Mouse (Mus musculus) midbrain, embryonic 14.5 days (tissue): ENCODE results near the gene Tnrc6b. TPM values are rescaled to one million over a fixed set of nuclear protein-coding genes. Genes with fewer than 3 reads are reported as not detected.

Experiments
- ATAC-seq: fragments of 200-750 bp; cut with Nextera tagmentation; 2 replicates; pipeline ENCODE4 v1.8.0; 2017; ENCODE audit warnings: moderate number of reproducible peaks, moderate library complexity; ENCODE audit not compliant: low FRiP score, low TSS enrichment
- DNase-seq: peaks from one replicate; pipeline ENCODE4 v3.0.0-alpha.2; 2015
- H3K27ac ChIP-seq: fragments of 300-500 bp; sonication (generic); replicated peaks from 2 replicates; pipeline ENCODE4 v1.5.1; 2014; ENCODE audit warnings: mild to moderate bottlenecking, low read depth, low read length, moderate library complexity
- H3K27me3 ChIP-seq: fragments of 300-500 bp; sonication (generic); 2 replicates; pipeline ENCODE4 v1.6.1; 2014; ENCODE audit warnings: low read length, control low read depth, mixed read lengths; ENCODE audit not compliant: control insufficient read depth, insufficient read depth
- H3K36me3 ChIP-seq: fragments of 300-500 bp; sonication (generic); 2 replicates; pipeline ENCODE4 v1.6.1; 2014; ENCODE audit warnings: low read length, control low read depth; ENCODE audit not compliant: control insufficient read depth, insufficient read depth
- H3K4me1 ChIP-seq: fragments of 300-500 bp; sonication (generic); 2 replicates; pipeline ENCODE4 v1.6.1; 2014; ENCODE audit warnings: mild to moderate bottlenecking, antibody characterized with exemption, low read length, control low read depth; ENCODE audit not compliant: control insufficient read depth, insufficient read depth
- H3K4me2 ChIP-seq: fragments of 300-500 bp; sonication (generic); 2 replicates; pipeline ENCODE4 v1.6.1; 2014; ENCODE audit warnings: mild to moderate bottlenecking, low read length, moderate library complexity
- H3K4me3 ChIP-seq: fragments of 300-500 bp; sonication (generic); replicated peaks from 2 replicates; pipeline ENCODE4 v1.5.1; 2014; ENCODE audit warnings: low read depth, low read length
- H3K9ac ChIP-seq: fragments of 300-500 bp; sonication (generic); replicated peaks from 2 replicates; pipeline ENCODE4 v1.6.1; 2014; ENCODE audit warnings: mild to moderate bottlenecking, low read length, moderate library complexity
- H3K9me3 ChIP-seq: fragments of 300-500 bp; sonication (generic); 2 replicates; pipeline ENCODE4 v1.6.1; 2016; ENCODE audit warnings: low read length, control low read depth, mixed read lengths; ENCODE audit not compliant: control insufficient read depth
- WGBS: fragments of 180-500 bp; shearing (Covaris S2); extraction: QIAGEN DNeasy Blood & Tissue Kit; methylation state at CpG from one replicate; pipeline ENCODE4 v1.1.7; 2014; 5-methylcytosine and 5-hydroxymethylcytosine counted together
- polyA plus RNA-seq: library from polyadenylated mRNA; unstranded; fragments of >200 nt; fragmentation: Nextera tagmentation; extraction: Ambion mirVana; gene quantifications from 2 replicates; pipeline ENCODE4 v1.2.1, GENCODE M21; 2014

Tnrc6b gene
- polyA plus RNA-seq, 1 experiment from 2014 or later: 23.4 TPM

- Histone ChIP-seq H3K4me3 (no peak overlapping the region), H3K4me1 (no peaks in the 10 kb centered on the region), H3K36me3 (no peaks in the 10 kb centered on the region), H3K4me2 (no peak overlapping the region), H3K27me3 (no peaks in the 10 kb centered on the region), H3K9me3 (no peaks in the 10 kb centered on the region), H3K27ac (no peak overlapping the region), H3K9ac (no peak overlapping the region)
- 84% methylated on average over 1 of the region's 1 CpGs for WGBS
- ATAC-seq (no peak), DNase-seq (no peak)
Measured at GRCm38 (mm10) chr15:80754103-80754502, 43.0 kb downstream of the Tnrc6b start.

DNA sequence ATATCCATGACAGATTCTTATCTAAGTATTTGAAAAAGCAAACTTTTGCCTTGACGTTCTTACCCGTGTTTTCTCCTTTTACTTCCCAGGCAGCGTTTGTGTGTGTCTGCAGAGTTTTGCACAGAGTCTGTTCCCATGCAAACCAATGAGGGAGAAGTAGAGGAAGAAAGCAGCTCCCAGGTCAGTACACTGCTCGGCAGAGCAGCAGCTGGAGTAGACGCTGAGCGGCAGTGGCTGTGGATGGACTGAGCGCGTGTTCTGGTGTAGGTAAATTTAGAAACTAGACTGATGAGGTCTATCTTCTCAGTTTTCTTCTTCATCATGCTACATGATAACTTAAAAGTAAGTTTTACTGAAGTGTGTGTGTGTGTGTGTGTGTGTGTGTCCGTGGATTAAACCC is 48.3 kb downstream of the Tnrc6b start:
- Histone ChIP-seq H3K36me3 (no peaks in the 10 kb centered on the region), H3K9ac (no peak overlapping the region), H3K4me1 (no peaks in the 10 kb centered on the region), H3K4me2 (no peak overlapping the region), H3K4me3 (no peak overlapping the region), H3K27me3 (no peaks in the 10 kb centered on the region), H3K9me3 (no peaks in the 10 kb centered on the region), H3K27ac (no peak overlapping the region)
- ATAC-seq: no peak
- DNase-seq: no peak
- 92% methylated on average over 9 of the region's 9 CpGs for WGBS

- 89% methylated on average over 3 of the region's 3 CpGs for WGBS
- H3K4me1 ChIP-seq: no peaks in the 10 kb centered on the region
- H3K27me3 ChIP-seq: no peaks in the 10 kb centered on the region
- H3K36me3 ChIP-seq: no peaks in the 10 kb centered on the region
- no peaks in the 10 kb centered on the region for H3K9me3 ChIP-seq
- no peak for DNase-seq
- H3K9ac ChIP-seq: no peak overlapping the region
- no peak for ATAC-seq
- no peak overlapping the region for H3K4me3 ChIP-seq
- H3K27ac ChIP-seq: no peak overlapping the region
- H3K4me2 ChIP-seq: no peak overlapping the region
Measured at GRCm38 (mm10) chr15:80760504-80760903, 49.4 kb downstream of the Tnrc6b start.

DNA sequence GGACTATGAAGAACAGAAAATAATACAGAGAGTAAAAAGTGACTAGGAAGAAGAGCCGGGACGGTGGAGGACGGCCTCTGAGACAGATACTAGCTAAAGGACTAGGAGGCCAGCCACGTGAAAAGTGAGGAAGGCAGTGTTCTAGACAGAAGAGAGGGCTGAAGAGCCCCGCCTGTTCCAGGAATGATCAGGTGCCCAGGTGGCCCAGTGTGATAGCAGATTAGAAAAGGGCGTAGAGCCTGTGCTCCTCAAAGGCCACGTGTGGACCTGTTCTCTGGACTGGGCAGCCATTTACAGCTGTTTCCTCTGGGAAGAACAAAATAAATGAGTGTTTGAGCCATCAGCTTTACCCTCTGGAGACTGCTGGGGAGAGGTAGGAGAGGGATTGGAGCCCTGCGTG is 49.8 kb downstream of the Tnrc6b start:
- no peak overlapping the region for H3K4me2 ChIP-seq
- no peak overlapping the region for H3K9ac ChIP-seq
- ATAC-seq (no peak), DNase-seq (no peak)
- H3K4me3 ChIP-seq: no peak overlapping the region
- H3K36me3 ChIP-seq: no peaks in the 10 kb centered on the region
- 76% methylated on average over 8 of the region's 8 CpGs for WGBS
- H3K4me1 ChIP-seq: no peaks in the 10 kb centered on the region
- H3K27ac ChIP-seq: no peak overlapping the region
- H3K9me3 ChIP-seq: no peaks in the 10 kb centered on the region
- H3K27me3 ChIP-seq: no peaks in the 10 kb centered on the region

GRCm38 (mm10) chr15:80762621-80763020 is 51.5 kb downstream of the Tnrc6b start:
- no peak for ATAC-seq

GRCm38 (mm10) chr15:80764666-80765065 is 53.6 kb downstream of the Tnrc6b start:
- WGBS: 94% methylated on average over 6 of the region's 6 CpGs

More at GRCm38 (mm10) chr15:80762621-80763020, 51.5 kb downstream of the Tnrc6b start:
- WGBS: 90% methylated on average over 4 of the region's 4 CpGs
- Histone ChIP-seq H3K36me3 (no peaks in the 10 kb centered on the region), H3K4me2 (no peak overlapping the region), H3K4me3 (no peak overlapping the region), H3K9ac (no peak overlapping the region), H3K9me3 (no peaks in the 10 kb centered on the region), H3K4me1 (no peaks in the 10 kb centered on the region), H3K27me3 (no peaks in the 10 kb centered on the region), H3K27ac (no peak overlapping the region)
- DNase-seq: no peak

GRCm38 (mm10) chr15:80765381-80765780 is 54.3 kb downstream of the Tnrc6b start:
- Histone ChIP-seq H3K9ac (no peak overlapping the region), H3K4me2 (no peak overlapping the region), H3K27ac (no peak overlapping the region), H3K4me3 (no peak overlapping the region), H3K9me3 (no peaks in the 10 kb centered on the region), H3K27me3 (no peaks in the 10 kb centered on the region), H3K36me3 (no peaks in the 10 kb centered on the region), H3K4me1 (no peaks in the 10 kb centered on the region)
- ATAC-seq: no peak
- no peak for DNase-seq
- 82% methylated on average over 2 of the region's 2 CpGs for WGBS

More at GRCm38 (mm10) chr15:80764666-80765065, 53.6 kb downstream of the Tnrc6b start:
- no peaks in the 10 kb centered on the region for H3K9me3 ChIP-seq
- no peak for ATAC-seq
- H3K27ac ChIP-seq: no peak overlapping the region
- no peaks in the 10 kb centered on the region for H3K4me1 ChIP-seq
- no peak overlapping the region for H3K9ac ChIP-seq
- DNase-seq: no peak
- H3K27me3 ChIP-seq: no peaks in the 10 kb centered on the region
- no peak overlapping the region for H3K4me3 ChIP-seq
- H3K36me3 ChIP-seq: no peaks in the 10 kb centered on the region
- H3K4me2 ChIP-seq: no peak overlapping the region

DNA sequence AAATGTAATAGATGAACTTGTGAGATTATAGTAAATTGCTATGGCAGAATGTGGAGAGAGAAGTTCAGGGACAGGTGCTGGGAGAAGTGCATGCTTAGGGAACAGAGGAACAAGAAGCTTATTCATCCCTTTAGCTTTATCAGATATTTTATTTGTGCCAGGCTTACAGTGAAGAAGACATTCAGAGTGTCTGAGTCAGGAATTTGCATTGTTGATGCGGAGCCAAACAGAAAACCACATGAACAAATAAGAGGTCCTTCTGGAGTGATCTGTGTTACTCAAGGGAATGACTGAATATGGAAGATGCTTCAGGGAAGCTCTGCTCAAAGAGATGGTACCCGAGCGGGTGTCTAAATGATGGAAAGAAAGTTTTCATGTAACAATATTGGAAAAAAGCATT is 57.1 kb downstream of the Tnrc6b start:
- H3K9me3 ChIP-seq: no peaks in the 10 kb centered on the region
- no peaks in the 10 kb centered on the region for H3K27me3 ChIP-seq
- 90% methylated on average over 3 of the region's 3 CpGs for WGBS
- H3K4me3 ChIP-seq: no peak overlapping the region
- H3K9ac ChIP-seq: no peak overlapping the region
- no peak overlapping the region for H3K27ac ChIP-seq
- no peaks in the 10 kb centered on the region for H3K4me1 ChIP-seq
- no peaks in the 10 kb centered on the region for H3K36me3 ChIP-seq
- ATAC-seq (no peak), DNase-seq (no peak)
- H3K4me2 ChIP-seq: no peak overlapping the region

DNA sequence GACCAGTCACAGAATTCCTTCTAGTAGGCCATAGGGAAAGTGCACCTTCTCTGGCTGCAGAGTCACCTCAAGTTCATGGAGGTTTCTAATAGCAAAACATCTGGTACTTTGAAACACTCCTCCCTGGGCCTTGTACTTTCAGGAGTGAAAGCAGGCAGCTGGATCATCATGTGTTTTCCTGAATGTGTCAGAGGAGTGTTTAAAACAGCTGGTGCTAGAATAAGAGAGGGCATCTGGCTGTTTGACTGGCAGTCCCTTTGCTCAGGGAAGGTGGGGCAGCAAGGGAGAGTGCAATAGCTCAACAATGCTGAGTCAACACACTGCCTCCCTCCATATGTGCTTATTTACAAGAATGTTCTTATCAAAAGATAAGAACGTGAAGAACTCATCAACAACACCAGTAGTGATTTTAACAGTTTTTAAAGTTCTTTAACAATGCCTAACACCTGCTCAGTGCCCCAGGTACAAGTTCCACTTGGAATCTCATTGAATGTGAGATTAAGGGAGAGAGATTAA is 60.9 kb downstream of the Tnrc6b start:
- H3K4me1 ChIP-seq: no peaks in the 10 kb centered on the region
- H3K27me3 ChIP-seq: no peaks in the 10 kb centered on the region
- no peaks in the 10 kb centered on the region for H3K36me3 ChIP-seq
- H3K9me3 ChIP-seq: no peaks in the 10 kb centered on the region
- no peak overlapping the region for H3K4me3 ChIP-seq
- no peak overlapping the region for H3K27ac ChIP-seq
- ATAC-seq (no peak), DNase-seq (no peak)
- H3K4me2 ChIP-seq: no peak overlapping the region
- WGBS: 62% methylated on average over 1 of the region's 1 CpGs
- no peak overlapping the region for H3K9ac ChIP-seq
